Mouse (Mus musculus): ENCODE measurements around the gene D7Ertd443e.

D7Ertd443e gene

DNA sequence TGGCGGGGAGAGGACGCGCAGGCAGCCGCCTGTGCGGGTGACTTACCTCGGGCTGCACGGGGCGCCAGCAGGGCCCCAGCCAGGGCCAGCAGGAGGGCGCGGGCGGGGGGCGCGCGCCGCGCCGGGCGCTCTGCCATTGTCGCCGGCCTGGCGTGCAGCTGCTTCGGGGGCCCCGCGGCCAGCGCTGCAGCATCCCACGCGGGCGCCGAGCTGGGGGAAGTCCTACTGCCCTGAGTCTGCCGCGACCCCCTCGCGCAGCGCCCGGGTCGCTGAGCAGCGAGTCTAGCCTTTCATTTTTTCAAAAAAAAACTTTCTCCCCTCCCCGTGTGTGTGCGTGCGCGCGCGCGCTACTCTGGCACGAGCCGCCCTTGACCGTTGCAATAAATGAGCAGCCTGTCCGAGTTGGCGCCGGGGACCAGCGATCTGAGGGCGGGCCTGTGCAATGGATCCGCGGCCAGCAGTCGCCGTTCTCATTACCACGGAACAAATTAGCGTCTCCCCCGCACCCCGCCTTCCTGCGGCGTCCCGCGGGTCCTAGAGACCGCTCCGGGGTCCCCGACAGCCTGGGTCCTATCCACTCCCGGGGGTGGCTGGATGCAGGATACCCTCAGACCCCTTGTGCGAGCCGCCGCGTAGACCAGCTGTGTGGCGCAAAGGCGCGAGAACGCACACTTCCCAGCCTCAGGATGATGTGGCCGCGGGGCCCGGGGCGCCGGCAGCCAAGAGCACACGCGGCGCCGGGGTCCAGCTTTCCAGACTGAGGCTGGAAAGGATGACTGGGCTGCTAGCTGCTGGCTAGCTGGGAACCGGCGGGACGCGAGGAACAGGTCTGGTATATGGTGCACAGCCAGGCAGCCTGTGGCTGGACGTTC is 160.5 kb downstream of the D7Ertd443e start:
- peak; percentile 36 for DNase-seq

DNA sequence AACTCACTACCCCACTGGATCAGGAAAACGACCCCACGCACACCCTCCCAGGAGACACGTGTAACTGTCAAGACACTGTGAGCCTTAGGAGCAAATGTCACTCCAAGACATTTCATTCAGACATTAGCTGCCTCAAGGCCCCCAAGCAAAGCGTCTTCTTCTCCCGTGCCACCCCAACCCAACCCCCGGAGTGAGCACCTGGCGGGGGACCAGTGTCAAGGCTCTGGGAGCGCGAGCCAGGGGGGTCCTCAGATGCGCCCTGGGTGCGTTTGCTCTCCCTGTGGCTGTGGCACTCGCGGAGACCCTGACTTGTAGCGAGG is 161.1 kb downstream of the D7Ertd443e start:
- DNase-seq: no peak

DNA sequence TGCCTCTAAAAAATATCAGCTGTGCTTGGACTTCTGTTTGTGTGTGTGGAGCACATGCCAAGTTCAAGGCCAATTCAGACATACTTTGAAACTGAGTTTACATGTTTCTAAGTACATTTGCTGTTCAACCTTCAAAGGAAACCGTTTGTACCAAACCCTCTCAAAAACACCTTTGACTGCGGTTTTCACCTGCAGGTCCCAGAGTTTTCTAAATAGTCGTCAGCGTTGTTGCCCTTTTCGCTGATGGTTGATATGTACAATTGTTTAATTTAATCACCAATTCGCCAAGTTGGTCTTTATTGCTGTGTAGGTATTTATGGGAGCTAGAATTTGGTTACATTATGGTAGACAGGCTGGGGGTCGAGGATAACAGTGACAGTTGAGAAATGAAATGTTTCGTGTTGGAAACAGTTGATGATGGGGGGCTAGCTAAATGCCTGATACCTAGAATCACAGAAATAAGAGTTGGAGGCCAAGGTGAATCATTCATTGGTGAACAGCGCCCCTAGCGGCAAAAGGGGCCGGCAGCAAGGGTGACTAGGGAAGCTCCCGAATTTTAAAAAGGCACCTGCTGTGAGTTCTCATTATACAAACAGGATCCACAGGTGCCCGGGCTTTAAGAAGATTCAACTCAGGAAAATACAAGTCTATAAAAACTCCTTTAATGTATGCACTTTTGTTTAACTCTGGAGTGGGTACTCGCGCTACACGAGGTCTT is 161.9 kb downstream of the D7Ertd443e start:
- DNase-seq: peak; percentile 80

All from right cerebral cortex, adult 18-20 months (tissue).